ENCODE assay signal across 7 mouse cellular contexts in the genomic region with DNA sequence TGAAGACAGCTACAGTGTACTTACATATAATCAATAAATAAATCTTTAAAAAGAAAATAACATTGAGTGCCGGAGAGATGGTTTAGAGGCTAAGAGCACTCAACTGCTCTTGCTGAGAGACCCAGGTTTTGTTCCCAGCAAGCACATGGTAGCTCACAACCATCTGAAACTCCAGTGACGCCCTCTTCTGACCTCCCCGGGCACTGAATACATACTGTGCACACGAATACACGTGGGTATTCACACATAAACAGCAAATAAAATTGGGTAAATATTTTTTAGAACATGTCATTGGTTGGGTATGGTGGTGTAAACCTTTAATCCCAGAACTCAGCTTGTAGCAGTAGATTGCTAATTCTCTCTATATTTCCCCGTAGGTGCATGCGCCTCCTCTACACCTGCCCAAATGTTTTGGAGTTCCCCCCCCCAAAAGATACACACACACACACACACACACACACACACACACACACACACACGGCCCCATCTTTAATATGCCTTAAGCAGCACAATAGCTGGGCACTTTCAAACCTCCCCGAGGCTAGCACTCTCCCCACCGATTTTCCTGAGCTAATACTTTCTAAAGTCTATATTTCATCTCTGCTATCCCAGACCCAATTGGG. TPM values are rescaled to one million over a fixed set of nuclear protein-coding genes. Genes with fewer than 3 reads are reported as not detected.
DNase-seq lines count a peak whose midpoint lies in the region; ATAC-seq and TF ChIP-seq lines count a peak whose summit lies in the region.

No protein-coding gene starts in this region.

- TF ChIP-seq CTCF in liver, postnatal 0 days (IDR thresholded peaks at IDR 0.05; ENCODE audit: low read depth): 0 out of 2 replicates have a peak, but pooled peaks have one; percentile 2

- ATAC-seq in neural tube, embryonic 11.5 days (ENCODE audit: insufficient read depth, low FRiP score, low TSS enrichment): peak; percentile 20; the same call in 1 of the 2 replicates
- ATAC-seq in liver, postnatal 0 days: 0 out of 2 replicates have a peak, but pooled peaks have one; percentile 6

- no peaks in the 10 kb centered on the region for H3K4me1 ChIP-seq in neural tube, embryonic 11.5 days (ENCODE audit: control insufficient read depth, insufficient read depth, low read length)
- H3K4me1 ChIP-seq in hindbrain, embryonic 10.5 days (replicated peaks): peaks cover 31% of the 10 kb centered on the region
- H3K4me1 ChIP-seq in liver, postnatal 0 days (ENCODE audit: insufficient read depth): peaks cover 15% of the 10 kb centered on the region

- H3K27me3 ChIP-seq in neural tube, embryonic 11.5 days (ENCODE audit: control insufficient read depth, insufficient read depth, low read length): no peaks in the 10 kb centered on the region
- no peaks in the 10 kb centered on the region for H3K27me3 ChIP-seq in hindbrain, embryonic 10.5 days (ENCODE audit: insufficient read depth, poor library complexity, severe bottlenecking)
- no peaks in the 10 kb centered on the region for H3K27me3 ChIP-seq in liver, postnatal 0 days (ENCODE audit: insufficient read depth, low read length)

- H3K9me3 ChIP-seq in neural tube, embryonic 11.5 days (ENCODE audit: control insufficient read depth, low read length): no peaks in the 10 kb centered on the region
- no peaks in the 10 kb centered on the region for H3K9me3 ChIP-seq in hindbrain, embryonic 10.5 days
- H3K9me3 ChIP-seq in liver, postnatal 0 days (ENCODE audit: low read length): no peaks in the 10 kb centered on the region

- H3K4me3 ChIP-seq in neural tube, embryonic 11.5 days (ENCODE audit: low read depth, low read length): peak overlapping the region; percentile 29
- H3K4me3 ChIP-seq in hindbrain, embryonic 10.5 days: peak overlapping the region; percentile 51
- H3K4me3 ChIP-seq in liver, postnatal 0 days (ENCODE audit: low read depth, low read length): 0 out of 2 replicates have a peak overlapping the region, but pooled peaks have one; percentile 19

- 56% methylated on average over 10 of the region's 10 CpGs for WGBS in neural tube, embryonic 11.5 days
- 49% methylated on average over 10 of the region's 10 CpGs for WGBS in hindbrain, embryonic 10.5 days
- 37% methylated on average over 10 of the region's 10 CpGs for WGBS in liver, postnatal 0 days (ENCODE audit: insufficient replicate concordance)

- H3K4me2 ChIP-seq in neural tube, embryonic 11.5 days (ENCODE audit: low read depth): peak overlapping the region; percentile 43
- H3K4me2 ChIP-seq in liver, postnatal 0 days (ENCODE audit: low read depth, low read length): peak overlapping the region; percentile 64

- H3K9ac ChIP-seq in neural tube, embryonic 11.5 days (ENCODE audit: low read length): no peak overlapping the region
- H3K9ac ChIP-seq in liver, postnatal 0 days (replicated peaks): no peak overlapping the region

- no peak for TF ChIP-seq EP300 in liver, postnatal 0 days (IDR thresholded peaks at IDR 0.05; ENCODE audit: low read depth)

- H3K27ac ChIP-seq in neural tube, embryonic 11.5 days (ENCODE audit: low read depth, low read length): no peak overlapping the region
- peak overlapping the region; percentile 80 for H3K27ac ChIP-seq in hindbrain, embryonic 10.5 days
- peak overlapping the region; percentile 66 for H3K27ac ChIP-seq in liver, postnatal 0 days (ENCODE audit: low read depth)

- DNase-seq in neural tube, embryonic 11.5 days (ENCODE audit: low spot score): no peak
- DNase-seq in neural tube, embryonic 10.5 days (ENCODE audit: extremely low spot score, low spot score): no peak
- no peak for DNase-seq in hindbrain, embryonic 10.5 days (ENCODE audit: low spot score)
- DNase-seq in liver, postnatal 0 days: no peak
- DNase-seq in ovary, postnatal 36 days (ENCODE audit: low spot score): no peak
- no peak for DNase-seq in urinary bladder, postnatal 10 days (ENCODE audit: low spot score)
- DNase-seq in cerebellum, postnatal 10 days: no peak

- H3K36me3 ChIP-seq in neural tube, embryonic 11.5 days (ENCODE audit: control insufficient read depth, insufficient read depth, low read length): no peaks in the 10 kb centered on the region
- H3K36me3 ChIP-seq in hindbrain, embryonic 10.5 days: no peaks in the 10 kb centered on the region
- H3K36me3 ChIP-seq in liver, postnatal 0 days (replicated peaks; ENCODE audit: insufficient read depth, low read length): no peaks in the 10 kb centered on the region

RNA-seq across cellular contexts. Expression of a gene that starts 10.9 kb away (rescaled TPM):
- 0.39 TPM in 1 of 2 replicates, not detected in the other for polyA plus RNA-seq in neural tube, embryonic 11.5 days (2014; fragmentation: Nextera tagmentation; extraction: Ambion mirVana)
- polyA plus RNA-seq in hindbrain, embryonic 10.5 days (2016; fragmentation: Nextera tagmentation; extraction: Ambion mirVana): 0.14 TPM in 1 of 2 replicates, not detected in the other
- not detected in 2 replicates for polyA plus RNA-seq in liver, postnatal 0 days (2015; fragmentation: Nextera tagmentation; extraction: Ambion mirVana)

RNA-seq across cellular contexts. Expression of a gene that starts 24.5 kb away (rescaled TPM):
- polyA plus RNA-seq in neural tube, embryonic 11.5 days (2014; fragmentation: Nextera tagmentation; extraction: Ambion mirVana): 1,923 and 1,983 TPM in 2 replicates
- polyA plus RNA-seq in hindbrain, embryonic 10.5 days (2016; fragmentation: Nextera tagmentation; extraction: Ambion mirVana): 2,517 and 3,327 TPM in 2 replicates
- 574 and 747 TPM in 2 replicates for polyA plus RNA-seq in liver, postnatal 0 days (2015; fragmentation: Nextera tagmentation; extraction: Ambion mirVana)
